Mouse (Mus musculus) megakaryocyte, embryonic 14.5 days (primary cell): ENCODE measurements at regions not wholly inside any gene's neighbourhood (a gene's known extent, or its start where the extent isn't known, plus 50 kb on each side); places are given as distances from the start of the nearest gene placed in this dataset.

ENCODE experiments used
- FLI1 ChIP-seq: IDR thresholded peaks from 2 replicates; pipeline ENCODE4 v1.6.1; 2012; ENCODE audit warnings: low read length, inconsistent platforms, mixed read lengths
- GATA1 ChIP-seq: IDR thresholded peaks from 3 replicates; pipeline ENCODE4 v1.6.1; 2012; ENCODE audit warnings: mixed read lengths, low read length, inconsistent platforms, borderline replicate concordance

- TF ChIP-seq GATA1 = no peak
- no peak for TF ChIP-seq FLI1
These were observed 377.3 kb upstream of the Gm10131 start for GRCm38 (mm10) chr8:34488746-34489400.
